Mouse (Mus musculus): ENCODE results near the gene Fhad1.

Gene Fhad1

GRCm38 (mm10) chr4:141863726-141864280, 151.1 kb downstream of the Fhad1 start:
- DNase-seq (ENCODE audit: low spot score in 2 of 2) = no peak

DNA sequence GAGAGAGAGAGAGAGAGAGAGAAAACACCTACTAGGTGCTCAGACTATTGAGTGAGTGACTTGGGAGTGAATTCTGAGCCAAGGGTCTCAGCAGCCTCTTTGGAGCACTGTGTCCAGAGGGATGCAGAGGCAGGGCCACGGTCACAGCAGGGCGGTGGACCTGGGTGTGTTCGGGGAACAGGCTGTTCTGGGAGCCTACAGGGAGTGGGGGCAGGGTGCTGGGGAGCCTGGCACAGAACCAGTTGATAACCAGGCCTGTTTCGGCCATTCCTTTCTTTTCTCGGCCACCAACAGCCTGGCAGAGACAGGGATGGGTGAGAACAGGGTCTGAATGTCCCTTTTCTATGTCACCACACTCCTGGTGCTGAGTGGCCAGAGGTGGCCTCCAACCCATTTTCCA, 152.0 kb downstream of the Fhad1 start:
- no peak for DNase-seq (ENCODE audit: low spot score in 2 of 2)

GRCm38 (mm10) chr4:141861591-141862295, 153.1 kb downstream of the Fhad1 start:
- no peak for DNase-seq (ENCODE audit: low spot score in 2 of 2)

GRCm38 (mm10) chr4:141860246-141860841, 154.5 kb downstream of the Fhad1 start:
- DNase-seq (ENCODE audit: low spot score in 2 of 2) = no peak

GRCm38 (mm10) chr4:141859351-141859750, 155.5 kb downstream of the Fhad1 start:
- DNase-seq (ENCODE audit: low spot score in 2 of 2) = no peak

- DNase-seq (ENCODE audit: low spot score in 2 of 2) = no peak
These were observed 156.4 kb downstream of the Fhad1 start for GRCm38 (mm10) chr4:141858501-141858900.

- DNase-seq (ENCODE audit: low spot score in 2 of 2) = peak; percentile 65 to 70
These were observed 157.4 kb downstream of the Fhad1 start for GRCm38 (mm10) chr4:141857422-141857930.

GRCm38 (mm10) chr4:141853437-141853836, 161.4 kb downstream of the Fhad1 start:
- DNase-seq (ENCODE audit: low spot score in 2 of 2) = no peak

DNA sequence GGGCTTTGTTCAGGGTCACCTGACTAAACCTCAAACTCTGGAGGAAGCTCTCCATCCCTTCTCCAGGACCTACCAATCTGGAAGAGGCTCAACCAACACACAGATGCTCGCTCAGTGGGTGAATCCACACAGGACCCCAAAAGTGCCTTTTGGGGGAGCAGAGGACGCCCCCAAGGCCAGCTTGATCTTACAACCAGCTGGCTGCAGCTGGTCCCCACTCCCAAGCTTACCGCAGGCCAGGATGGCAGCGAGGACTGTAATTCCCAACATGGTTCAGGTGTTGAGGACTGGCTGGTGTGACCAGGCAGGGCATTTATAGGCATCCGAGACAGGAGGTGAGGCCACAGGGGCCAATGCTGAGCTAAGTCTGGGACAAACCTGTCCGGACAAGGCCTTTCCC, 168.9 kb downstream of the Fhad1 start, which contains the start of gene Ctrc:
Gene Ctrc (minus strand): TSS at position 361 of the 400 bp plus-strand sequence.
- DNase-seq (ENCODE audit: low spot score in 2 of 2) = no peak
